Mouse (Mus musculus) stomach, embryonic 16.5 days (tissue): ENCODE measurements around the gene Nsd2. TPM values are rescaled to one million over a fixed set of nuclear protein-coding genes. Genes with fewer than 3 reads are reported as not detected.

Source experiments
- ATAC-seq: fragments of 200-750 bp; cut with Nextera tagmentation; 2 replicates; pipeline ENCODE4 v1.8.0; 2017; ENCODE audit warnings: moderate number of reproducible peaks, moderate TSS enrichment; ENCODE audit not compliant: insufficient read depth, low FRiP score
- H3K27ac ChIP-seq: fragments of 300-500 bp; sonication (generic); 2 replicates; pipeline ENCODE4 v1.5.1; 2014; ENCODE audit warnings: low read length
- H3K27me3 ChIP-seq: fragments of 300-500 bp; sonication (generic); 2 replicates; pipeline ENCODE4 v1.6.1; 2014; ENCODE audit warnings: low read length, control low read depth, mixed read lengths; ENCODE audit not compliant: control insufficient read depth, insufficient read depth
- H3K36me3 ChIP-seq: fragments of 300-500 bp; sonication (generic); 2 replicates; pipeline ENCODE4 v1.6.1; 2014; ENCODE audit warnings: low read length; ENCODE audit not compliant: control insufficient read depth, insufficient read depth
- H3K4me1 ChIP-seq: fragments of 300-500 bp; sonication (generic); 2 replicates; pipeline ENCODE4 v1.6.1; 2014; ENCODE audit warnings: low read length, control low read depth, mixed read lengths; ENCODE audit not compliant: control insufficient read depth, insufficient read depth
- H3K4me2 ChIP-seq: fragments of 300-500 bp; sonication (generic); 2 replicates; pipeline ENCODE4 v1.6.1; 2014; ENCODE audit warnings: low read depth, low read length, mixed read lengths
- H3K4me3 ChIP-seq: fragments of 300-500 bp; sonication (generic); replicated peaks from 2 replicates; pipeline ENCODE4 v1.5.1; 2014; ENCODE audit warnings: mild to moderate bottlenecking, low read length
- H3K9ac ChIP-seq: fragments of 300-500 bp; sonication (generic); 2 replicates; pipeline ENCODE4 v1.6.1; 2014; ENCODE audit warnings: low read length
- H3K9me3 ChIP-seq: fragments of 300-500 bp; sonication (generic); replicated peaks from 2 replicates; pipeline ENCODE4 v1.6.1; 2016; ENCODE audit warnings: low read length, control low read depth; ENCODE audit not compliant: control insufficient read depth
- WGBS: fragments of 180-500 bp; shearing (Covaris S2); extraction: QIAGEN DNeasy Blood & Tissue Kit; methylation state at CpG from one replicate; pipeline ENCODE4 v1.1.7; 2014; 5-methylcytosine and 5-hydroxymethylcytosine counted together
- polyA plus RNA-seq: library from polyadenylated mRNA; unstranded; fragments of >200 nt; fragmentation: Nextera tagmentation; extraction: Ambion mirVana; gene quantifications from 2 replicates; pipeline ENCODE4 v1.2.1, GENCODE M21; 2015

Nsd2 gene
- polyA plus RNA-seq, 1 experiment from 2014 or later = 29.9 TPM

- Histone ChIP-seq H3K4me2 (no peak overlapping the region), H3K9ac (no peak overlapping the region), H3K4me3 (no peak overlapping the region), H3K27me3 (no peaks in the 10 kb centered on the region), H3K4me1 (no peaks in the 10 kb centered on the region), H3K9me3 (no peaks in the 10 kb centered on the region), H3K36me3 (peaks cover 16% of the 10 kb centered on the region), H3K27ac (no peak overlapping the region)
- no peak for ATAC-seq
- 90% methylated on average over 6 of the region's 6 CpGs for WGBS
Measured at GRCm38 (mm10) chr5:33893406-33893805, 72.9 kb downstream of the Nsd2 start.

- Histone ChIP-seq H3K36me3 (peaks cover 13% of the 10 kb centered on the region), H3K27me3 (no peaks in the 10 kb centered on the region), H3K27ac (no peak overlapping the region), H3K4me1 (no peaks in the 10 kb centered on the region), H3K9me3 (no peaks in the 10 kb centered on the region), H3K9ac (no peak overlapping the region), H3K4me3 (no peak overlapping the region), H3K4me2 (no peak overlapping the region)
- ATAC-seq = no peak
- WGBS = 73% methylated on average over 9 of the region's 9 CpGs
Measured at GRCm38 (mm10) chr5:33895116-33895515, 74.6 kb downstream of the Nsd2 start.

- Histone ChIP-seq H3K9ac (no peak overlapping the region), H3K9me3 (no peaks in the 10 kb centered on the region), H3K4me1 (no peaks in the 10 kb centered on the region), H3K27ac (no peak overlapping the region), H3K27me3 (no peaks in the 10 kb centered on the region), H3K36me3 (peaks cover 26% of the 10 kb centered on the region), H3K4me2 (no peak overlapping the region), H3K4me3 (no peak overlapping the region)
- 88% methylated on average over 2 of the region's 2 CpGs for WGBS
- no peak for ATAC-seq
Measured at GRCm38 (mm10) chr5:33897158-33897557, 76.6 kb downstream of the Nsd2 start.

- H3K27me3 ChIP-seq = no peaks in the 10 kb centered on the region
- peaks cover 33% of the 10 kb centered on the region for H3K36me3 ChIP-seq
- H3K4me3 ChIP-seq = no peak overlapping the region
- no peak overlapping the region for H3K9ac ChIP-seq
- no peak overlapping the region for H3K4me2 ChIP-seq
- no peaks in the 10 kb centered on the region for H3K4me1 ChIP-seq
- H3K9me3 ChIP-seq = no peaks in the 10 kb centered on the region
- 83% methylated on average over 9 of the region's 9 CpGs for WGBS
- ATAC-seq = no peak
- no peak overlapping the region for H3K27ac ChIP-seq
Measured at GRCm38 (mm10) chr5:33898671-33899070, 78.1 kb downstream of the Nsd2 start.

- 87% methylated on average over 3 of the region's 3 CpGs for WGBS
- Histone ChIP-seq H3K9me3 (no peaks in the 10 kb centered on the region), H3K4me3 (no peak overlapping the region), H3K4me1 (no peaks in the 10 kb centered on the region), H3K27me3 (no peaks in the 10 kb centered on the region), H3K9ac (no peak overlapping the region), H3K4me2 (no peak overlapping the region), H3K27ac (no peak overlapping the region), H3K36me3 (peaks cover 33% of the 10 kb centered on the region)
- ATAC-seq = no peak; the same call in 1 of the 2 replicates
Measured at GRCm38 (mm10) chr5:33899245-33899644, 78.7 kb downstream of the Nsd2 start.

GRCm38 (mm10) chr5:33900101-33900500 is 79.6 kb downstream of the Nsd2 start:
- Histone ChIP-seq H3K4me1 (no peaks in the 10 kb centered on the region), H3K27me3 (no peaks in the 10 kb centered on the region), H3K27ac (no peak overlapping the region), H3K9ac (no peak overlapping the region), H3K36me3 (peaks cover 29% of the 10 kb centered on the region), H3K9me3 (no peaks in the 10 kb centered on the region), H3K4me3 (no peak overlapping the region), H3K4me2 (no peak overlapping the region)
- 85% methylated on average over 3 of the region's 3 CpGs for WGBS
- no peak for ATAC-seq

- Histone ChIP-seq H3K9me3 (no peaks in the 10 kb centered on the region), H3K27ac (no peak overlapping the region), H3K9ac (no peak overlapping the region), H3K4me2 (no peak overlapping the region), H3K36me3 (peaks cover 24% of the 10 kb centered on the region), H3K4me1 (no peaks in the 10 kb centered on the region), H3K4me3 (no peak overlapping the region), H3K27me3 (no peaks in the 10 kb centered on the region)
- 93% methylated on average over 9 of the region's 9 CpGs for WGBS
- ATAC-seq = no peak
Measured at GRCm38 (mm10) chr5:33900701-33901263, 80.3 kb downstream of the Nsd2 start.

- H3K36me3 ChIP-seq = peaks cover 24% of the 10 kb centered on the region
- H3K9ac ChIP-seq = no peak overlapping the region
- H3K4me2 ChIP-seq = no peak overlapping the region
- WGBS = 83% methylated on average over 3 of the region's 3 CpGs
- H3K27me3 ChIP-seq = no peaks in the 10 kb centered on the region
- H3K4me3 ChIP-seq = no peak overlapping the region
- no peaks in the 10 kb centered on the region for H3K4me1 ChIP-seq
- no peaks in the 10 kb centered on the region for H3K9me3 ChIP-seq
- no peak for ATAC-seq
- H3K27ac ChIP-seq = no peak overlapping the region
Measured at GRCm38 (mm10) chr5:33901278-33901677, 80.8 kb downstream of the Nsd2 start.

GRCm38 (mm10) chr5:33902696-33903095 is 82.2 kb downstream of the Nsd2 start:
- 92% methylated on average over 2 of the region's 2 CpGs for WGBS
- no peak overlapping the region for H3K4me3 ChIP-seq
- no peaks in the 10 kb centered on the region for H3K27me3 ChIP-seq
- H3K36me3 ChIP-seq = peaks cover 24% of the 10 kb centered on the region
- no peaks in the 10 kb centered on the region for H3K4me1 ChIP-seq
- ATAC-seq = no peak
- H3K9ac ChIP-seq = no peak overlapping the region
- H3K9me3 ChIP-seq = no peaks in the 10 kb centered on the region
- H3K27ac ChIP-seq = no peak overlapping the region
- no peak overlapping the region for H3K4me2 ChIP-seq
